Mouse (Mus musculus) hindbrain, embryonic 14.5 days (tissue): Measurements from ENCODE around the gene Slc35f4. TPM values are rescaled to one million over a fixed set of nuclear protein-coding genes. Genes with fewer than 3 reads are reported as not detected.
A peak's percentile ranks its signal among the peaks of the same experiment; 100 is the strongest.
"Not testable (repeated sequence)": the region's sequence is repeated elsewhere in the genome, so short reads cannot be mapped to it uniquely, and the experiment has no call there.

Experiments used
- ATAC-seq: fragments of 200-750 bp; cut with Nextera tagmentation; 2 replicates; pipeline ENCODE4 v1.8.0; 2017; ENCODE audit warnings: moderate number of reproducible peaks, mild to moderate bottlenecking, moderate TSS enrichment, moderate library complexity; ENCODE audit not compliant: low FRiP score
- DNase-seq: peaks from one replicate; pipeline ENCODE4 v3.0.0-alpha.2; 2015; ENCODE audit warnings: low spot score
- H3K27ac ChIP-seq: fragments of 300-500 bp; sonication (generic); 2 replicates; pipeline ENCODE4 v1.5.1; 2014; ENCODE audit warnings: mild to moderate bottlenecking, moderate library complexity
- H3K27me3 ChIP-seq: fragments of 300-500 bp; sonication (generic); 2 replicates; pipeline ENCODE4 v1.6.1; 2014; ENCODE audit warnings: mild to moderate bottlenecking, low read length, mixed read lengths; ENCODE audit not compliant: control insufficient read depth, insufficient read depth
- H3K36me3 ChIP-seq: fragments of 300-500 bp; sonication (generic); replicated peaks from 2 replicates; pipeline ENCODE4 v1.6.1; 2014; ENCODE audit not compliant: control insufficient read depth, insufficient read depth
- H3K4me1 ChIP-seq: fragments of 300-500 bp; sonication (generic); replicated peaks from 2 replicates; pipeline ENCODE4 v1.6.1; 2014; ENCODE audit warnings: antibody characterized with exemption, low read length, mixed read lengths; ENCODE audit not compliant: control insufficient read depth, insufficient read depth
- H3K4me2 ChIP-seq: fragments of 300-500 bp; sonication (generic); replicated peaks from 2 replicates; pipeline ENCODE4 v1.6.1; 2014; ENCODE audit warnings: mild to moderate bottlenecking, moderate library complexity
- H3K4me3 ChIP-seq: fragments of 300-500 bp; sonication (generic); replicated peaks from 2 replicates; pipeline ENCODE4 v1.5.1; 2014; ENCODE audit warnings: mild to moderate bottlenecking, low read length
- H3K9ac ChIP-seq: fragments of 300-500 bp; sonication (generic); 2 replicates; pipeline ENCODE4 v1.6.1; 2014
- H3K9me3 ChIP-seq: fragments of 300-500 bp; sonication (generic); 2 replicates; pipeline ENCODE4 v1.6.1; 2016; ENCODE audit warnings: low read length; ENCODE audit not compliant: control insufficient read depth
- WGBS: fragments of 180-500 bp; shearing (Covaris S2); extraction: QIAGEN DNeasy Blood & Tissue Kit; methylation state at CpG from one replicate; pipeline ENCODE4 v1.1.7; 2014; 5-methylcytosine and 5-hydroxymethylcytosine counted together
- polyA plus RNA-seq: library from polyadenylated mRNA; unstranded; fragments of >200 nt; fragmentation: Nextera tagmentation; extraction: Ambion mirVana; gene quantifications from 2 replicates; pipeline ENCODE4 v1.2.1, GENCODE M21; 2014

The Slc35f4 gene
- polyA plus RNA-seq, 1 experiment from 2014 or later = 20.8 TPM

- Histone ChIP-seq H3K36me3 (no peaks in the 10 kb centered on the region), H3K9me3 (no peaks in the 10 kb centered on the region), H3K4me2 (no peak overlapping the region), H3K4me3 (no peak overlapping the region), H3K27me3 (no peaks in the 10 kb centered on the region), H3K9ac (no peak overlapping the region), H3K27ac (no peak overlapping the region), H3K4me1 (0 out of 2 replicates have a peak, but pooled peaks cover 3% of the 10 kb centered on the region)
- ATAC-seq = no peak
- DNase-seq = no peak
- 31% methylated on average over 8 of the region's 8 CpGs for WGBS
These were observed 224.7 kb downstream of the Slc35f4 start for GRCm38 (mm10) chr14:49300981-49301619.

- H3K4me2 ChIP-seq = no peak overlapping the region
- ATAC-seq = no peak
- WGBS = 54% methylated on average over 8 of the region's 8 CpGs
- no peak overlapping the region for H3K9ac ChIP-seq
- no peak overlapping the region for H3K27ac ChIP-seq
- DNase-seq = no peak
- H3K36me3 ChIP-seq = no peaks in the 10 kb centered on the region
- no peak overlapping the region for H3K4me3 ChIP-seq
- no peaks in the 10 kb centered on the region for H3K9me3 ChIP-seq
- no peaks in the 10 kb centered on the region for H3K27me3 ChIP-seq
- 0 out of 2 replicates have a peak, but pooled peaks cover 3% of the 10 kb centered on the region for H3K4me1 ChIP-seq
These were observed 225.5 kb downstream of the Slc35f4 start for GRCm38 (mm10) chr14:49300326-49300725.

DNA sequence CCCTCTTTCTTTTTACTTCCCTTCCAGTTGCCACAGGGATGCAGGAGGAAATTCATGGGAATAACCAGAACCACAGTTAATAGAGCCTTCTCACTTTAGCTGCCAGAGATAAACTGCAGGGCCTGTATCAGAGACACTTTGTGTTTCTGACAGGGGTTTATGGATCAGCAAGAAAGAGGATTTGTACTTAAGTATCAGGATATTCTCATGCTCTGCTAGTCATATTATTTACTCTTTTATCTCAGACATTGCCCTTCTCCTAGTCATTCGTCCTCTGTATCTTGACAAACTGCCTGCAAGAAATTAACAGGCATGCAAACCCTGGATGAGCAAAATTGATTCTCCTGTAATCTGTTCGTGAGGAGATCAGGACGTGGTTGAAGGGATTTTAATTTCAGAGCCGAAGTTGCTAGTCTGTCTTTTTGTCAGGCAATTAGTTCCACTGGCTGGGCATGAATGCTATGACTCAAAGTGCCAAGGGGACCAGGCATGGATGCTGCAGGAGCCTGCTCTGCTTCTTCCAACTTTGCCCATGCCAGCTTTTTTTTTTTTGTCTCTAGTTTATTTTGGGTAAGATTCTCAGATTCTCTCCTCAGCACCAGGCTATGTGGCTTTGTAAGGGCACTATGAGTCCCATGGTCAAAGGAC is 231.9 kb downstream of the Slc35f4 start:
- H3K4me2 ChIP-seq = no peak overlapping the region
- peak; percentile 55 for DNase-seq
- H3K36me3 ChIP-seq = no peaks in the 10 kb centered on the region
- no peaks in the 10 kb centered on the region for H3K27me3 ChIP-seq
- 0 out of 2 replicates have a peak, but pooled peaks cover 13% of the 10 kb centered on the region for H3K4me1 ChIP-seq
- 10% methylated on average over 4 of the region's 4 CpGs for WGBS
- peak; percentile 80; the same call in 1 of the 2 replicates for ATAC-seq
- no peaks in the 10 kb centered on the region for H3K9me3 ChIP-seq
- H3K9ac ChIP-seq = no peak overlapping the region
- H3K27ac ChIP-seq = peak overlapping the region; percentile 28; the same call in 1 of the 2 replicates
- H3K4me3 ChIP-seq = no peak overlapping the region

DNA sequence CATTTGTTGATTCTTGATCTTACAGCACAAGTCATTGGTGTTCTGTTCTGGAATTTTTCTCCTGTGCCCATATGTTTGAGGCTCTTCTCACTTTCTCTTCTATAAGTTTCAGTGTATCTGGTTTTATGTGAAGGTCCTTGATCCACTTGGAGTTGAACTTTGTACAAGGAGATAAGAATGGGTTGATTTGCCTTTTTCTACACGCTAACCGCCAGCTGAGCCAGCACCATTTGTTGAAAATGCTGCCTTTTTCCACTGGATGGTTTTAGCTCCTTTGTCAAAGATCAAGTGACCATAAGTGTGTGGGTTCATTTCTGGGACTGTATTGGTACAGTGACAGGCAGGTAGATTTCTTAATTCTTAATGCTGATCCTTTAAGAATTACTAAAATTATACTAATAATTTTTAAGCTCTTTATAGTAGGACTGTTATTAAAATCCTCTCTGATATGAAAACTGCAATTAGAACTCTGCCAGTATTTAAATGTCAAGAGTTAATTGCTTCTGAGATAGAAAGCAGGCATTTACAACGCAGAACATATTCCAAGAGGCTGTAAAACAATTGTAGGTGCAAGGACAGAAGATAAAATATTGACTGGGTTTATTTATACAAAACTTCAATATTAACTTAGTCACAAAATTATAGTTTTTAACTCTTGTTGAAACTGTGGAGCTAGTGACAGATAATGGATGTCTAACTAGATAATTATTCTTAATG is 235.7 kb downstream of the Slc35f4 start:
- no peak for DNase-seq
- 88% methylated on average over 3 of the region's 3 CpGs for WGBS
- Histone ChIP-seq H3K36me3 (no peaks in the 10 kb centered on the region), H3K27me3 (no peaks in the 10 kb centered on the region), H3K9ac (no peak overlapping the region), H3K4me2 (no peak overlapping the region), H3K27ac (no peak overlapping the region), H3K9me3 (no peaks in the 10 kb centered on the region), H3K4me3 (no peak overlapping the region), H3K4me1 (0 out of 2 replicates have a peak, but pooled peaks cover 13% of the 10 kb centered on the region)
- no peak for ATAC-seq

GRCm38 (mm10) chr14:49283784-49284655 is 241.8 kb downstream of the Slc35f4 start:
- Histone ChIP-seq H3K36me3 (no peaks in the 10 kb centered on the region), H3K4me1 (no peaks in the 10 kb centered on the region), H3K4me2 (no peak overlapping the region), H3K9me3 (no peaks in the 10 kb centered on the region), H3K27ac (no peak overlapping the region), H3K27me3 (no peaks in the 10 kb centered on the region), H3K9ac (no peak overlapping the region), H3K4me3 (no peak overlapping the region)
- ATAC-seq (no peak), DNase-seq (no peak)
- 84% methylated on average over 7 of the region's 7 CpGs for WGBS

GRCm38 (mm10) chr14:49278880-49279279 is 247.0 kb downstream of the Slc35f4 start:
- no peak overlapping the region for H3K4me2 ChIP-seq
- no peaks in the 10 kb centered on the region for H3K36me3 ChIP-seq
- no peaks in the 10 kb centered on the region for H3K27me3 ChIP-seq
- no peak overlapping the region for H3K9ac ChIP-seq
- H3K4me3 ChIP-seq = no peak overlapping the region
- WGBS = 80% methylated on average over 6 of the region's 6 CpGs
- no peaks in the 10 kb centered on the region for H3K9me3 ChIP-seq
- DNase-seq (no peak), ATAC-seq (no peak)
- no peak overlapping the region for H3K27ac ChIP-seq
- H3K4me1 ChIP-seq = no peaks in the 10 kb centered on the region

DNA sequence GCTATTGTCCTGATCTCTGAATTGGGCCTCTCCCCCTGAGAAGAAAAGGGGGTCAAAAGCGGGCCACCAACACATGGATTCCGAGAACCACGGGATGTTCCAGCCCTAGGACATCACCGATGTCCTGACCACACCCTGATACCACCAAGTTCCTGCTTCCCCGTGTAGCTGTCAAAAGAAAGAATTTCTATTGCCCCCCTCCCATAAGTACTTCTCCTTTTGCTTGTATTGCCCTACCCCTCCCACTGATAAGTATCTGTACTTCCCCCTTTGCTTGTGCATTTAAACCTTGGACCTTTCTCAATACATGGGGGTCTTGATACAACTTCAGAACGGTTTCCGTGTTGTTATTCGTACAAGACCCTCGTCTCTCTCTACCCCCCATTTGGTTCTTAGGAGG is 247.4 kb downstream of the Slc35f4 start:
- DNase-seq, H3K9me3 ChIP-seq, H3K4me3 ChIP-seq, H3K27me3 ChIP-seq, H3K4me1 ChIP-seq, H3K36me3 ChIP-seq, H3K4me2 ChIP-seq, H3K9ac ChIP-seq, H3K27ac ChIP-seq, ATAC-seq: not testable (repeated sequence)
- WGBS = 90% methylated on average over 9 of the region's 9 CpGs

DNA sequence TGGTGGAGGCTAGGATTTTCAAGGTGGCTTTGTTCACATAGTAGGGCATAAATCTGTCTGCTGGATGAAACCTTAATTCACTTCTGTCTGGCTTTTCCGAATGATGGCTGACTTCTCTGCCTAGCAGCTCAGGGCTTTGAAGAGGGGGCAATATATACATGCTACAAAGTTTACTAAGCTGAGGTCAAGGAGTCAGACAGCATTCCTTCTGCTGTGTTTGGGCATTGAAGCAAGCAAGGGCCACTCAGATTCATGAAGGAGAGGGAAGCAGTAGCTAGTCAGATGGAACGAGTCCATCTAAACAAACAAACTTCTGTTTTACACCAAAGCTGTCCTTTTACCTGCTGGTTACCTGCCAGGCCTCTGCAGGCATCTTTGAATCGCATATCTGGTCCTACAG is 248.2 kb downstream of the Slc35f4 start:
- ATAC-seq (no peak), DNase-seq (no peak)
- Histone ChIP-seq H3K36me3 (no peaks in the 10 kb centered on the region), H3K9ac (no peak overlapping the region), H3K9me3 (no peaks in the 10 kb centered on the region), H3K27me3 (no peaks in the 10 kb centered on the region), H3K27ac (no peak overlapping the region), H3K4me2 (no peak overlapping the region), H3K4me1 (no peaks in the 10 kb centered on the region), H3K4me3 (no peak overlapping the region)
- WGBS = 80% methylated on average over 3 of the region's 3 CpGs

DNA sequence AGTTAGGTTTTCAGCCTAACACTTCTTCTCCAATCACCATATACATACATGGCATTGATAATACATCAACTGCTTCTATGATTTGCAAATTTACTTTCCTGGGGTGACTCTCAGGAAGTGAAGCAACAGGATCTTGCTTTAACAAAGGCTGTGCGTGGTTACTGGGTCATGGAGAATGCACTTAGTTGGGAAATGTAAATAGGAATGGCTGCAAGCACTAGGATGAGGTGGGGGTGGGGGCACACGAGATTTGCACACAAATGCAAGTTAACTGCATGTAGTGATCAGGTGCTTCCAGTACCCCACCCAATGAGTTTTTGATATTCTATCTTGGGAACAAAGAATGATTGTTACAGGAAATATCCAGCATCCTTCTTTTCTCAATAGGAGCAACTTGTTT is 250.5 kb downstream of the Slc35f4 start:
- Histone ChIP-seq H3K27me3 (no peaks in the 10 kb centered on the region), H3K4me1 (no peaks in the 10 kb centered on the region), H3K4me2 (no peak overlapping the region), H3K9me3 (no peaks in the 10 kb centered on the region), H3K4me3 (no peak overlapping the region), H3K27ac (no peak overlapping the region), H3K36me3 (no peaks in the 10 kb centered on the region), H3K9ac (no peak overlapping the region)
- WGBS = 33% methylated on average over 2 of the region's 2 CpGs
- no peak for DNase-seq
- ATAC-seq = no peak
